Mouse (Mus musculus): ENCODE measurements around the gene Tmem251. TPM values are rescaled to one million over a fixed set of nuclear protein-coding genes. Genes with fewer than 3 reads are reported as not detected.

Gene Tmem251
- polyA plus RNA-seq, 2 experiments = 2.0 to 6.7 TPM

- no peaks in the 10 kb centered on the region; the same call in 1 of the 2 replicates for H3K27me3 ChIP-seq (ENCODE audit: control insufficient read depth, insufficient read depth, low read length)
- no peak for TF ChIP-seq CTCF (IDR thresholded peaks at IDR 0.05; ENCODE audit: low read depth)
- no peak for TF ChIP-seq EP300 (IDR thresholded peaks at IDR 0.05; ENCODE audit: low read depth)
- no peaks in the 10 kb centered on the region for H3K36me3 ChIP-seq (replicated peaks; ENCODE audit: control insufficient read depth, insufficient read depth, low read depth)
- no peak for ATAC-seq (ENCODE audit: insufficient read depth)
- no peaks in the 10 kb centered on the region for H3K9me3 ChIP-seq (ENCODE audit: control insufficient read depth, low read length)
- no peak overlapping the region for H3K4me3 ChIP-seq (ENCODE audit: insufficient read depth in 1 of 2, low read depth in 2 of 2, low read length in 2 of 2)
- 76% methylated on average over 5 of the region's 5 CpGs for WGBS (ENCODE audit: insufficient replicate concordance)
- DNase-seq (ENCODE audit: low read depth in 3 of 3, low spot score in 3 of 3) = no peak
- no peak overlapping the region for H3K27ac ChIP-seq
- no peak overlapping the region for H3K9ac ChIP-seq (replicated peaks)
- H3K4me1 ChIP-seq (replicated peaks; ENCODE audit: control insufficient read depth in 2 of 2, insufficient read depth in 2 of 2, low read length in 1 of 2) = peaks cover 0 to 4% of the 10 kb centered on the region in 2 experiments; a peak in 2 of 4 replicates
- H3K4me2 ChIP-seq (ENCODE audit: low read depth) = no peak overlapping the region
Measured at GRCm38 (mm10) chr12:102709896-102710295, 33.7 kb upstream of the Tmem251 start.

- DNase-seq (ENCODE audit: low read depth in 3 of 3, low spot score in 3 of 3) (no peak), ATAC-seq (ENCODE audit: insufficient read depth) (no peak)
- no peak for TF ChIP-seq CTCF (IDR thresholded peaks at IDR 0.05; ENCODE audit: low read depth)
- TF ChIP-seq EP300 (IDR thresholded peaks at IDR 0.05; ENCODE audit: low read depth) = no peak
- H3K36me3 ChIP-seq (replicated peaks; ENCODE audit: control insufficient read depth, insufficient read depth, low read depth) = no peaks in the 10 kb centered on the region
- H3K27me3 ChIP-seq (ENCODE audit: control insufficient read depth, insufficient read depth, low read length) = no peaks in the 10 kb centered on the region; the same call in 1 of the 2 replicates
- H3K4me2 ChIP-seq (ENCODE audit: low read depth) = no peak overlapping the region
- H3K9ac ChIP-seq (replicated peaks) = no peak overlapping the region
- no peak overlapping the region for H3K4me3 ChIP-seq (ENCODE audit: insufficient read depth in 1 of 2, low read depth in 2 of 2, low read length in 2 of 2)
- WGBS (ENCODE audit: insufficient replicate concordance) = 61% methylated on average over 4 of the region's 4 CpGs
- H3K27ac ChIP-seq = no peak overlapping the region
- H3K9me3 ChIP-seq (ENCODE audit: control insufficient read depth, low read length) = no peaks in the 10 kb centered on the region
- 0 out of 4 replicates have a peak, but pooled peaks cover 0 to 2% of the 10 kb centered on the region in 2 experiments for H3K4me1 ChIP-seq (replicated peaks; ENCODE audit: control insufficient read depth in 2 of 2, insufficient read depth in 2 of 2, low read length in 1 of 2)
Measured at GRCm38 (mm10) chr12:102710851-102711375, 32.6 kb upstream of the Tmem251 start.

- 47% methylated on average over 20 of the region's 20 CpGs for WGBS (ENCODE audit: insufficient replicate concordance)
- H3K4me2 ChIP-seq (ENCODE audit: low read depth) = no peak overlapping the region
- DNase-seq (ENCODE audit: low read depth in 3 of 3, low spot score in 3 of 3) = no peak
Measured at GRCm38 (mm10) chr12:102713153-102713865, 30.3 kb upstream of the Tmem251 start.

GRCm38 (mm10) chr12:102714116-102714515 is 29.4 kb upstream of the Tmem251 start:
- H3K4me2 ChIP-seq (ENCODE audit: low read depth) = no peak overlapping the region
- H3K9me3 ChIP-seq (ENCODE audit: control insufficient read depth, low read length) = no peaks in the 10 kb centered on the region
- TF ChIP-seq CTCF (IDR thresholded peaks at IDR 0.05; ENCODE audit: low read depth) = no peak
- TF ChIP-seq EP300 (IDR thresholded peaks at IDR 0.05; ENCODE audit: low read depth) = no peak
- 50% methylated on average over 2 of the region's 2 CpGs for WGBS (ENCODE audit: insufficient replicate concordance)
- ATAC-seq (ENCODE audit: insufficient read depth) (no peak), DNase-seq (ENCODE audit: low read depth in 3 of 3, low spot score in 3 of 3) (no peak)
- H3K9ac ChIP-seq (replicated peaks) = no peak overlapping the region
- H3K36me3 ChIP-seq (replicated peaks; ENCODE audit: control insufficient read depth, insufficient read depth, low read depth) = no peaks in the 10 kb centered on the region
- no peak overlapping the region for H3K27ac ChIP-seq
- H3K4me1 ChIP-seq (replicated peaks; ENCODE audit: control insufficient read depth in 2 of 2, insufficient read depth in 2 of 2, low read length in 1 of 2) = 0 out of 4 replicates have a peak, but pooled peaks cover 0 to 2% of the 10 kb centered on the region in 2 experiments
- no peaks in the 10 kb centered on the region for H3K27me3 ChIP-seq (ENCODE audit: control insufficient read depth, insufficient read depth, low read length)
- no peak overlapping the region for H3K4me3 ChIP-seq (ENCODE audit: insufficient read depth in 1 of 2, low read depth in 2 of 2, low read length in 2 of 2)

More at GRCm38 (mm10) chr12:102713153-102713865, 30.3 kb upstream of the Tmem251 start:
- H3K4me3 ChIP-seq (ENCODE audit: insufficient read depth in 1 of 2, low read depth in 2 of 2, low read length in 2 of 2) = no peak overlapping the region
- no peaks in the 10 kb centered on the region for H3K9me3 ChIP-seq (ENCODE audit: control insufficient read depth, low read length)
- H3K27me3 ChIP-seq (ENCODE audit: control insufficient read depth, insufficient read depth, low read length) = no peaks in the 10 kb centered on the region; the same call in 1 of the 2 replicates
- no peak overlapping the region for H3K27ac ChIP-seq
- no peak for ATAC-seq (ENCODE audit: insufficient read depth)
- TF ChIP-seq CTCF (IDR thresholded peaks at IDR 0.05; ENCODE audit: low read depth) (no peak), EP300 (IDR thresholded peaks at IDR 0.05; ENCODE audit: low read depth) (no peak)
- no peaks in the 10 kb centered on the region for H3K36me3 ChIP-seq (replicated peaks; ENCODE audit: control insufficient read depth, insufficient read depth, low read depth)
- H3K9ac ChIP-seq (replicated peaks) = no peak overlapping the region
- H3K4me1 ChIP-seq (replicated peaks; ENCODE audit: control insufficient read depth in 2 of 2, insufficient read depth in 2 of 2, low read length in 1 of 2) = 0 out of 4 replicates have a peak, but pooled peaks cover 0 to 2% of the 10 kb centered on the region in 2 experiments

- H3K4me1 ChIP-seq (replicated peaks; ENCODE audit: control insufficient read depth in 2 of 2, insufficient read depth in 2 of 2, low read length in 1 of 2) = 0 out of 4 replicates have a peak, but pooled peaks cover 0 to 2% of the 10 kb centered on the region in 2 experiments
- no peak overlapping the region for H3K4me2 ChIP-seq (ENCODE audit: low read depth)
- no peaks in the 10 kb centered on the region for H3K27me3 ChIP-seq (ENCODE audit: control insufficient read depth, insufficient read depth, low read length)
- no peak for DNase-seq (ENCODE audit: low read depth in 3 of 3, low spot score in 3 of 3)
- TF ChIP-seq CTCF (IDR thresholded peaks at IDR 0.05; ENCODE audit: low read depth) (no peak), EP300 (IDR thresholded peaks at IDR 0.05; ENCODE audit: low read depth) (no peak)
- no peaks in the 10 kb centered on the region for H3K36me3 ChIP-seq (replicated peaks; ENCODE audit: control insufficient read depth, insufficient read depth, low read depth)
- WGBS (ENCODE audit: insufficient replicate concordance) = 67% methylated on average over 10 of the region's 10 CpGs
- no peak overlapping the region for H3K27ac ChIP-seq
- no peak overlapping the region for H3K9ac ChIP-seq (replicated peaks)
- H3K4me3 ChIP-seq (ENCODE audit: insufficient read depth in 1 of 2, low read depth in 2 of 2, low read length in 2 of 2) = no peak overlapping the region
- ATAC-seq (ENCODE audit: insufficient read depth) = no peak
- no peaks in the 10 kb centered on the region for H3K9me3 ChIP-seq (ENCODE audit: control insufficient read depth, low read length)
Measured at GRCm38 (mm10) chr12:102714654-102715395, 28.7 kb upstream of the Tmem251 start.
